Mouse (Mus musculus) midbrain, embryonic 14.5 days (tissue): ENCODE results near the gene Padi6. TPM values are rescaled to one million over a fixed set of nuclear protein-coding genes. Genes with fewer than 3 reads are reported as not detected.
A peak's percentile ranks its signal among the peaks of the same experiment; 100 is the strongest.

ENCODE experiments used
- ATAC-seq: fragments of 200-750 bp; cut with Nextera tagmentation; 2 replicates; pipeline ENCODE4 v1.8.0; 2017; ENCODE audit warnings: moderate number of reproducible peaks, moderate library complexity; ENCODE audit not compliant: low FRiP score, low TSS enrichment
- DNase-seq: peaks from one replicate; pipeline ENCODE4 v3.0.0-alpha.2; 2015
- H3K27ac ChIP-seq: fragments of 300-500 bp; sonication (generic); replicated peaks from 2 replicates; pipeline ENCODE4 v1.5.1; 2014; ENCODE audit warnings: mild to moderate bottlenecking, low read depth, low read length, moderate library complexity
- H3K27me3 ChIP-seq: fragments of 300-500 bp; sonication (generic); 2 replicates; pipeline ENCODE4 v1.6.1; 2014; ENCODE audit warnings: low read length, control low read depth, mixed read lengths; ENCODE audit not compliant: control insufficient read depth, insufficient read depth
- H3K36me3 ChIP-seq: fragments of 300-500 bp; sonication (generic); 2 replicates; pipeline ENCODE4 v1.6.1; 2014; ENCODE audit warnings: low read length, control low read depth; ENCODE audit not compliant: control insufficient read depth, insufficient read depth
- H3K4me1 ChIP-seq: fragments of 300-500 bp; sonication (generic); 2 replicates; pipeline ENCODE4 v1.6.1; 2014; ENCODE audit warnings: mild to moderate bottlenecking, antibody characterized with exemption, low read length, control low read depth; ENCODE audit not compliant: control insufficient read depth, insufficient read depth
- H3K4me2 ChIP-seq: fragments of 300-500 bp; sonication (generic); 2 replicates; pipeline ENCODE4 v1.6.1; 2014; ENCODE audit warnings: mild to moderate bottlenecking, low read length, moderate library complexity
- H3K4me3 ChIP-seq: fragments of 300-500 bp; sonication (generic); replicated peaks from 2 replicates; pipeline ENCODE4 v1.5.1; 2014; ENCODE audit warnings: low read depth, low read length
- H3K9ac ChIP-seq: fragments of 300-500 bp; sonication (generic); replicated peaks from 2 replicates; pipeline ENCODE4 v1.6.1; 2014; ENCODE audit warnings: mild to moderate bottlenecking, low read length, moderate library complexity
- H3K9me3 ChIP-seq: fragments of 300-500 bp; sonication (generic); 2 replicates; pipeline ENCODE4 v1.6.1; 2016; ENCODE audit warnings: low read length, control low read depth, mixed read lengths; ENCODE audit not compliant: control insufficient read depth
- WGBS: fragments of 180-500 bp; shearing (Covaris S2); extraction: QIAGEN DNeasy Blood & Tissue Kit; methylation state at CpG from one replicate; pipeline ENCODE4 v1.1.7; 2014; 5-methylcytosine and 5-hydroxymethylcytosine counted together
- polyA plus RNA-seq: library from polyadenylated mRNA; unstranded; fragments of >200 nt; fragmentation: Nextera tagmentation; extraction: Ambion mirVana; gene quantifications from 2 replicates; pipeline ENCODE4 v1.2.1, GENCODE M21; 2014

The Padi6 gene
- polyA plus RNA-seq, result not detected in 2 replicates

- no peaks in the 10 kb centered on the region for H3K4me1 ChIP-seq
- H3K9me3 ChIP-seq, result no peaks in the 10 kb centered on the region
- H3K27ac ChIP-seq, result no peak within 1 kb of the TSS
- H3K4me2 ChIP-seq, result no peak within 1 kb of the TSS
- H3K27me3 ChIP-seq, result no peaks in the 10 kb centered on the region
- no peak within 1 kb of the TSS for H3K9ac ChIP-seq
- no peak within 1 kb of the TSS for H3K4me3 ChIP-seq
- ATAC-seq (no peak), DNase-seq (no peak)
- H3K36me3 ChIP-seq, result no peaks in the 10 kb centered on the region
- 84% methylated on average over 2 of the region's 2 CpGs for WGBS
Measured at GRCm38 (mm10) chr4:140742543-140742942, at the start of gene Padi6. Gene Padi6 (minus strand): TSS chr4:140742643.

GRCm38 (mm10) chr4:140791071-140791470 lies 48.6 kb upstream of the Padi6 start:
- 82% methylated on average over 16 of the region's 16 CpGs for WGBS
- Histone ChIP-seq H3K36me3 (no peaks in the 10 kb centered on the region), H3K27me3 (no peaks in the 10 kb centered on the region), H3K4me1 (no peaks in the 10 kb centered on the region), H3K27ac (no peak overlapping the region), H3K9me3 (no peaks in the 10 kb centered on the region), H3K4me2 (no peak overlapping the region), H3K4me3 (no peak overlapping the region), H3K9ac (no peak overlapping the region)
- DNase-seq, result no peak
- ATAC-seq, result no peak

GRCm38 (mm10) chr4:140789983-140790382 lies 47.5 kb upstream of the Padi6 start:
- H3K27me3 ChIP-seq, result no peaks in the 10 kb centered on the region
- H3K4me2 ChIP-seq, result no peak overlapping the region
- no peaks in the 10 kb centered on the region for H3K9me3 ChIP-seq
- DNase-seq (no peak), ATAC-seq (no peak)
- H3K4me3 ChIP-seq, result no peak overlapping the region
- H3K4me1 ChIP-seq, result no peaks in the 10 kb centered on the region
- H3K27ac ChIP-seq, result no peak overlapping the region
- no peaks in the 10 kb centered on the region for H3K36me3 ChIP-seq
- no peak overlapping the region for H3K9ac ChIP-seq
- 96% methylated on average over 4 of the region's 4 CpGs for WGBS

GRCm38 (mm10) chr4:140788983-140789382 lies 46.5 kb upstream of the Padi6 start:
- Histone ChIP-seq H3K4me2 (no peak overlapping the region), H3K9me3 (no peaks in the 10 kb centered on the region), H3K4me1 (no peaks in the 10 kb centered on the region), H3K9ac (no peak overlapping the region), H3K27ac (no peak overlapping the region), H3K36me3 (no peaks in the 10 kb centered on the region), H3K27me3 (no peaks in the 10 kb centered on the region), H3K4me3 (no peak overlapping the region)
- no peak for ATAC-seq
- 40% methylated on average over 6 of the region's 6 CpGs for WGBS
- DNase-seq, result peak; percentile 70

- Histone ChIP-seq H3K9ac (no peak overlapping the region), H3K27ac (no peak overlapping the region), H3K27me3 (no peaks in the 10 kb centered on the region), H3K4me3 (no peak overlapping the region), H3K4me1 (no peaks in the 10 kb centered on the region), H3K9me3 (no peaks in the 10 kb centered on the region), H3K4me2 (no peak overlapping the region), H3K36me3 (no peaks in the 10 kb centered on the region)
- ATAC-seq (no peak), DNase-seq (no peak)
- 81% methylated on average over 6 of the region's 6 CpGs for WGBS
Measured at GRCm38 (mm10) chr4:140788264-140788663, 45.8 kb upstream of the Padi6 start.

DNA sequence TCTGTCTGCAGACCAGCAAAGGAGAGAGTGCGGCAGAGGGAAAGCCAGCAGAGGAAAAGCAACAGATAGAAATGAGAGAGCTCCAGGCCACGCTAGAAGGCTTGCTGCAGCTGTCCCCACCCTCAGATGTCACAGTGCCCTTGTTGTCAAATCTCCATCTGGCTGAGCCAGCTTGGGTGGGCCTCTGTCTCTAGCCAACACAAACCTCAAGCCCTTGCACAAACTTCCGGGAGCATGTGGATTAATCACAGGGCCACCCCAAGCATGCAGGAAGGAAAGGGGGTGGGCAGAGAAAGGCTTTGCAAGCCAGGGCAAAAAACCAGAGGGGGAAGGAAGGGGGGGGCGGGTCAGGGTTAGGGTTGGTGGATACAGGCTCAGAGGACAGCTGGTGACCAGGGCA lies 45.0 kb upstream of the Padi6 start:
- 71% methylated on average over 4 of the region's 4 CpGs for WGBS
- H3K36me3 ChIP-seq, result no peaks in the 10 kb centered on the region
- no peak for DNase-seq
- H3K4me2 ChIP-seq, result no peak overlapping the region
- H3K27ac ChIP-seq, result no peak overlapping the region
- H3K4me1 ChIP-seq, result no peaks in the 10 kb centered on the region
- H3K9ac ChIP-seq, result no peak overlapping the region
- ATAC-seq, result no peak
- no peaks in the 10 kb centered on the region for H3K27me3 ChIP-seq
- H3K4me3 ChIP-seq, result no peak overlapping the region
- H3K9me3 ChIP-seq, result no peaks in the 10 kb centered on the region

DNA sequence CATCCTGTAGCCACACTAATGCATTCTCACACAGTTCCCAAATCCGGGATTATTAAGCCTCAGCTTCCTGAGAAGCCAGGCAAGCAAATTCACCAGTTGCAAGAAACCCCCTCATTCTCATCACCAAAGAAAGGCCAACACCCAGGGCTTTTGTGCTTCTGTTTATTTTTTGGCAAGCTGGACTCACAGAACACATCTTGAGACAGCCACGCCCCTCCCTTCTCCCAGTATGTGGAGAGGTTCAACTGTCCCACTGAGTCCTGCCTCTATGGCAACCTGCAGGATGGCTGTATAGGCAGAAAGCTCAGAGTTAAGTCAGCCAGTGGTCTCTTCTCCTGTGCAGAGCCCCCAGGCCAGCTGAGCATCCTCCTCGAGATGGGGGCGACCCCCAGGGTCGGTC lies 42.8 kb upstream of the Padi6 start:
- no peaks in the 10 kb centered on the region for H3K27me3 ChIP-seq
- 84% methylated on average over 5 of the region's 5 CpGs for WGBS
- no peak for DNase-seq
- H3K4me3 ChIP-seq, result no peak overlapping the region
- no peaks in the 10 kb centered on the region for H3K36me3 ChIP-seq
- no peak overlapping the region for H3K9ac ChIP-seq
- no peaks in the 10 kb centered on the region for H3K9me3 ChIP-seq
- no peak for ATAC-seq
- H3K4me1 ChIP-seq, result no peaks in the 10 kb centered on the region
- H3K27ac ChIP-seq, result no peak overlapping the region
- no peak overlapping the region for H3K4me2 ChIP-seq

- no peaks in the 10 kb centered on the region for H3K36me3 ChIP-seq
- H3K27ac ChIP-seq, result no peak overlapping the region
- ATAC-seq (no peak), DNase-seq (no peak)
- no peaks in the 10 kb centered on the region for H3K4me1 ChIP-seq
- no peak overlapping the region for H3K4me3 ChIP-seq
- H3K9ac ChIP-seq, result no peak overlapping the region
- H3K4me2 ChIP-seq, result no peak overlapping the region
- WGBS, result 93% methylated on average over 9 of the region's 9 CpGs
- H3K9me3 ChIP-seq, result no peaks in the 10 kb centered on the region
- no peaks in the 10 kb centered on the region for H3K27me3 ChIP-seq
Measured at GRCm38 (mm10) chr4:140784292-140784945, 42.0 kb upstream of the Padi6 start.

DNA sequence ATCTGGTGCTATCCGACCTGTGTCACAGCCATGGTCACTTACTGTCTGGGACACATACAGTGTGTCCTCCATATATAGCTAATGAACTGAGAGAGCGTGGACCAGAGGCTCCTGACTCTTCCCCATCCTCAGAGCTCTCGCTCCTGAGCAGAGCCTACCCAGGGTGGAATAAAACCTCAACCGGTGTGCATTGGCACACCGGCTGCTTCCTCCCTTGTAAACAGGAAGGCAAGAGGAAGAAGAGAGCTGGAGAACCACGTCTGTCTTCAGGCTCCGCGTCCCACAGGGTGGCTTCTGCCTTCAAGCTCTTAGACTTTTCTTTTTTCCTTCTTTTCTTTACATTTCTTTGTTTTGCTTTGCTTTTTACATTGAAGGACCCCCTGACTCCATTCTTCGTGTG lies 40.4 kb upstream of the Padi6 start:
- Histone ChIP-seq H3K27me3 (no peaks in the 10 kb centered on the region), H3K36me3 (no peaks in the 10 kb centered on the region)
- WGBS, result 89% methylated on average over 9 of the region's 9 CpGs

More for the DNA sequence above, 40.4 kb upstream of the Padi6 start:
- H3K9ac ChIP-seq, result no peak overlapping the region
- ATAC-seq (no peak), DNase-seq (no peak)
- H3K9me3 ChIP-seq, result no peaks in the 10 kb centered on the region
- H3K4me3 ChIP-seq, result no peak overlapping the region
- H3K4me2 ChIP-seq, result no peak overlapping the region
- no peak overlapping the region for H3K27ac ChIP-seq
- no peaks in the 10 kb centered on the region for H3K4me1 ChIP-seq
